Mouse (Mus musculus): ENCODE measurements at regions not wholly inside any gene's neighbourhood (a gene's known extent, or its start where the extent isn't known, plus 50 kb on each side); places are given as distances from the start of the nearest gene placed in this dataset.

DNA sequence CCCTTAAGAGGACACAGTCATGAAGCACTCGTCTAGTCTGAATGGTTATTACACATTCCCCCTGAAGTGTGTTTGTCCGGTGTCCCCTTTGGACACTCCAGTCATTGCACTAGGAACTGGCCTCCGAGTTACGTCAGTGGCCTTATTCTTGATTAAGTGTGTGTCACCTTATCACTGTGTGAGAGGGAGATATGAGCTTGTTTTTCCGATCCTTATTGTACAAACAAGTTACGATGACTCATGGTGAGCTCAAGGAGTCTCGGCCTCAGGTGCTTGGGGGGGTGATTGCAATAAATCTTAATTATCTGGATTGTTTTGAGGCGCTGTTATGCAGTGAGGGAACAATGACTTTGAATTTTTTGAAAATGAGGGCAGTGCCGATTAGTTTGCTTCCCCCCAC is 241.8 kb upstream of the 1700056E22Rik start:
- Histone ChIP-seq H3K9ac (replicated peaks) (no peak overlapping the region), H3K4me2 (no peak overlapping the region), H3K4me3 (replicated peaks) (no peak overlapping the region), H3K9me3 (replicated peaks) (no peaks in the 10 kb centered on the region), H3K36me3 (no peaks in the 10 kb centered on the region), H3K4me1 (no peaks in the 10 kb centered on the region), H3K27me3 (replicated peaks) (no peaks in the 10 kb centered on the region; the same call in 1 of the 2 replicates), H3K27ac (replicated peaks) (no peak overlapping the region)
- WGBS: 78% methylated on average over 9 of the region's 9 CpGs
- no peak for ATAC-seq (ENCODE audit: low FRiP score)

DNA sequence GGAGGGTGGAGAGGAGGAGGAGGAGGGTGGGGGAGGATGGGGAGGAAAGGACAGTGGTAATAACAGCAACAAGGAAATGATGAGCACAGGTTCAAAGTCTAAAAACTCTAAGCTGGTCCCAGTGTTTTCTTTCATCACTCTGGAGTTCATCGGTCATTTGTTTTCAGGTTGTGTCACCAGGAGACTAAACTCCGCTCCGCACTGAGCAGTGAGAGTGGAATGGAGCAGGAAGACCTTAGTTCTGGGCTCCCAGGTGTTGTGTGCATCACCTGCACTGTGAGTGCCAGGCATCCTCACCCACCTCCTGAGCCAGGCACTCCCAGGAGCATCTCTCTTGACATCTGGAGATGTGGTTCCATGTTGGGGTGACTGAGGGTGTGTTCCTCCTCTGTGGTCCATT is 241.3 kb upstream of the 1700056E22Rik start:
- Histone ChIP-seq H3K27me3 (replicated peaks) (no peaks in the 10 kb centered on the region; the same call in 1 of the 2 replicates), H3K9ac (replicated peaks) (no peak overlapping the region), H3K36me3 (no peaks in the 10 kb centered on the region), H3K9me3 (replicated peaks) (no peaks in the 10 kb centered on the region), H3K4me1 (no peaks in the 10 kb centered on the region), H3K4me2 (no peak overlapping the region), H3K27ac (replicated peaks) (no peak overlapping the region), H3K4me3 (replicated peaks) (no peak overlapping the region)
- 86% methylated on average over 3 of the region's 3 CpGs for WGBS
- no peak for ATAC-seq (ENCODE audit: low FRiP score)

DNA sequence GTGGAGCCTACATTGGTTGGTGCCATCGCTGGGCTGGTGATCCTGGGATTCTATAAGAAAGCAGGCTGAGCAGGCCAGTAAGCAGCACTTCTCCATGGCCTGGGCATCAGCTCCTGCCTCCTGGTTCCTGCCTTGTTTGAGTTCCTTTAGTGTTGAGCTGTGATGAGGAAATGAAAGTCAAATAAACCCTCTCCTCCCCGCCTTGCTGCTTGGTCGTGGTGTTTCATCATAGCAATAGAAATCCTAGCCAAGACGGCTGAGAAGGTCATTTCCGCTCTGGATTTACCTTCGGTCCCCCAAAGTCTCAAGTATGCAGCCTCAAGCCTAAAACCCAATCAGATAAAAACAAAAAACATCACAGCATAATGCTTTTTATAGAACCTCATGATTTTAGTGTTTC is 240.6 kb upstream of the 1700056E22Rik start:
- no peak overlapping the region for H3K4me2 ChIP-seq
- no peak overlapping the region for H3K9ac ChIP-seq (replicated peaks)
- H3K36me3 ChIP-seq: no peaks in the 10 kb centered on the region
- H3K27ac ChIP-seq (replicated peaks): no peak overlapping the region
- ATAC-seq (ENCODE audit: low FRiP score): no peak
- H3K4me3 ChIP-seq (replicated peaks): no peak overlapping the region
- WGBS: 80% methylated on average over 6 of the region's 6 CpGs
- no peaks in the 10 kb centered on the region for H3K4me1 ChIP-seq
- H3K9me3 ChIP-seq (replicated peaks): no peaks in the 10 kb centered on the region
- H3K27me3 ChIP-seq (replicated peaks): no peaks in the 10 kb centered on the region; the same call in 1 of the 2 replicates

DNA sequence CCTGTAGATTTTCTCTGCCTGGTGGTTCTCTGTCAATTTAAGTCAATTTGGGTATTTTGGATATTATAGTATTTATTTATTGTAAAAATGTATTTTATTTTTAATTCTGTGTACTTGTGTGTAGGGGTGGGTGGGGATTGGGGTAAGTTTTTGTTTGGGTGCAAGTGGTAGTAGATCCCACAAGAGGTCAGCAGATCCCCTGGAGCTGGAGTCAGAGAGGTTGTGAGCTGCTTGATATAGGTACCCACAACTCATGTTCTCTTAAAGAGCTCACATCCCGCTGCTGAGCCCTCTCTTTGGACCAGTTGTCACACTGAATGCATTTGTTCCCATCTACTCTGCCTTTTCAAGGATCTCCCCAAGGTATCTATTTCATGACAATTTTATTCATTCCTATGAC is 239.6 kb upstream of the 1700056E22Rik start:
- 75% methylated on average over 1 of the region's 1 CpGs for WGBS
- H3K4me1 ChIP-seq: no peaks in the 10 kb centered on the region
- no peak overlapping the region for H3K9ac ChIP-seq (replicated peaks)
- no peak for ATAC-seq (ENCODE audit: low FRiP score)
- no peaks in the 10 kb centered on the region; the same call in 1 of the 2 replicates for H3K27me3 ChIP-seq (replicated peaks)
- no peak overlapping the region for H3K4me2 ChIP-seq
- H3K36me3 ChIP-seq: no peaks in the 10 kb centered on the region
- H3K9me3 ChIP-seq (replicated peaks): no peaks in the 10 kb centered on the region
- no peak overlapping the region for H3K4me3 ChIP-seq (replicated peaks)
- H3K27ac ChIP-seq (replicated peaks): no peak overlapping the region

DNA sequence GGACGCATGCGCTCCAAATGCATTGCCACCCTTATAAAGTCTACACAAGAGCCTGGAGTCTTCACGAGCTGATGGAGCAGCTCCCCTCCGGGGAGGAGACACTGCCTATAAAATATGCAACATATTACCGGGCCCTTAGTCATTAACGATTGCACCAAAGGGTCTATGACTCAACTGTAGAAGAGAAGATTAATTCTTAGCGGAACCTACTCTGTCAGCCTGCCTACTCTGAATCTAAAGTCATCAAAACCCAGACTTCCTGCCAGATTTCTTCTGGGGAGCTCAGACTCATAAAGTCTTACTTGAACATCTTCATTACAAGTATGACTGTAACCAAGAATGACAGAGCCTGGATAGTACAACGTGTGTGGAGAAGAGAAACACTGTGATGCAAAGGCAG is 237.2 kb upstream of the 1700056E22Rik start:
- Histone ChIP-seq H3K4me2 (no peak overlapping the region), H3K27ac (replicated peaks) (no peak overlapping the region), H3K27me3 (replicated peaks) (peaks cover 4% of the 10 kb centered on the region; the same call in 1 of the 2 replicates), H3K9me3 (replicated peaks) (no peaks in the 10 kb centered on the region), H3K9ac (replicated peaks) (no peak overlapping the region), H3K4me3 (replicated peaks) (no peak overlapping the region), H3K4me1 (0 out of 2 replicates have a peak, but pooled peaks cover 1% of the 10 kb centered on the region), H3K36me3 (no peaks in the 10 kb centered on the region)
- 83% methylated on average over 8 of the region's 8 CpGs for WGBS
- ATAC-seq (ENCODE audit: low FRiP score): no peak

DNA sequence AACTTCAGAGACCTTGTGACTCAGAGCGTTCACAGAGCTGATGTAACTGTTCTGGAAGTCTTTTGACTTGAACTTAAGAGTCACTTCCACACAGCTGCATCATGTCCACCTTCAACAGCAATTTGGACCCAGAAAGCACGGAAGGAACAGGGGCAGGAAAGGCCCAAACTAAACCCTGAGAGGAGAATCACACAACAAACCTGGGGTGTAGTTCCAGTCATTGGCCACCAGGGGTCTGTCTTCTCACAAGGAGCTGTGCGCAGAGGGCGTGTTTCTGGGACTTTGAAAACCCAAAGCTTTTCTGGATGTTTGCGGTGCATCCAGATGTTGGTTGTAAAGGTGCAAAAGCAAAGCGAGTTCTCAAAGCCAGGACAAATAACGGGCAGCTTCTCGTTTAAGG is 231.9 kb upstream of the 1700056E22Rik start:
- ATAC-seq (ENCODE audit: low FRiP score): no peak
- 14% methylated on average over 8 of the region's 8 CpGs for WGBS

DNA sequence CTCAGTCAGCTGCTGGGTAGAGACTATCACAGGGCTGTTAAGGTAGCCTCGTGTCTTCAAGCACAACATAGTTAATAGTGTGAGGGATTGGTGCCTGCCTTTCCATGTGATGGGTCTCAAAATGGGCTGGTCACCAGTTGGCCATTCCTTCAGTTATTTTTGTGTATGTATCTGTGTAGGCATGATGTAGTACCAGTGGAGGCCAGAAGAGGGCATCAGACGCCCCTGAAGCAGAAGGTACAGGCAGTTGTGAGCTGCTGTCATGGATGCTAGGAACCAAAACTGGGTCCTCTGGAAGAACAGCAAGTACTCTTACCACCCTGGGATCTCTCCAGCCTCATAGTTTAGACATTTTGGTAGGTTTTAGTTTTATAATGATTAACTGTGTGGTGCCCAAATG is 228.9 kb upstream of the 1700056E22Rik start:
- no peak for ATAC-seq (ENCODE audit: low FRiP score)
- WGBS: 58% methylated on average over 2 of the region's 2 CpGs
- H3K4me3 ChIP-seq (replicated peaks): no peak overlapping the region
- no peak overlapping the region for H3K4me2 ChIP-seq
- no peak overlapping the region for H3K27ac ChIP-seq (replicated peaks)
- no peak overlapping the region for H3K9ac ChIP-seq (replicated peaks)
- peaks cover 5% of the 10 kb centered on the region; the same call in 1 of the 2 replicates for H3K4me1 ChIP-seq
- no peaks in the 10 kb centered on the region for H3K36me3 ChIP-seq
- no peaks in the 10 kb centered on the region; the same call in 1 of the 2 replicates for H3K27me3 ChIP-seq (replicated peaks)
- H3K9me3 ChIP-seq (replicated peaks): no peaks in the 10 kb centered on the region

More for the DNA sequence above, 231.9 kb upstream of the 1700056E22Rik start:
- Histone ChIP-seq H3K9me3 (replicated peaks) (no peaks in the 10 kb centered on the region), H3K4me1 (peaks cover 5% of the 10 kb centered on the region; the same call in 1 of the 2 replicates), H3K4me3 (replicated peaks) (no peak overlapping the region), H3K9ac (replicated peaks) (no peak overlapping the region), H3K27me3 (replicated peaks) (peaks cover 4% of the 10 kb centered on the region; the same call in 1 of the 2 replicates), H3K36me3 (no peaks in the 10 kb centered on the region), H3K27ac (replicated peaks) (no peak overlapping the region), H3K4me2 (no peak overlapping the region; the same call in 1 of the 2 replicates)

DNA sequence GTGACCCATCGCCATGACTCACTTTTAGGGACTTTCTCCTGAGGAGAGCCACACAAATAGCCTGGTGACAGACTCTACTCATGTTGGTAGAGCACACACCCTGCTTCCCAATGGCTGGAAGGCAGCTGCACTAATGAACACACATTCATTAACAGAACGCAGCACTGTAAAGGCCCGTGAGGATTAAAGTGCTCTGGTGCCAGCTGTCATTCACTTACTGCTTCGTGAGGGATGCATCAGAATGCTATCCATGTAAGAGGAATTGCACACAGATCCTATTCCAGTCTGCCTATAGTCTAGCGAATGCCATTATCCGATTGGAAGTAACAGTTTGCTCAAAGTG is 227.3 kb upstream of the 1700056E22Rik start:
- H3K4me2 ChIP-seq: no peak overlapping the region
- H3K9ac ChIP-seq (replicated peaks): no peak overlapping the region
- peaks cover 5% of the 10 kb centered on the region; the same call in 1 of the 2 replicates for H3K4me1 ChIP-seq
- WGBS: 65% methylated on average over 6 of the region's 6 CpGs
- no peak overlapping the region for H3K4me3 ChIP-seq (replicated peaks)
- H3K27ac ChIP-seq (replicated peaks): no peak overlapping the region
- H3K36me3 ChIP-seq: no peaks in the 10 kb centered on the region
- no peak for ATAC-seq (ENCODE audit: low FRiP score)
- no peaks in the 10 kb centered on the region for H3K27me3 ChIP-seq (replicated peaks)
- H3K9me3 ChIP-seq (replicated peaks): no peaks in the 10 kb centered on the region

DNA sequence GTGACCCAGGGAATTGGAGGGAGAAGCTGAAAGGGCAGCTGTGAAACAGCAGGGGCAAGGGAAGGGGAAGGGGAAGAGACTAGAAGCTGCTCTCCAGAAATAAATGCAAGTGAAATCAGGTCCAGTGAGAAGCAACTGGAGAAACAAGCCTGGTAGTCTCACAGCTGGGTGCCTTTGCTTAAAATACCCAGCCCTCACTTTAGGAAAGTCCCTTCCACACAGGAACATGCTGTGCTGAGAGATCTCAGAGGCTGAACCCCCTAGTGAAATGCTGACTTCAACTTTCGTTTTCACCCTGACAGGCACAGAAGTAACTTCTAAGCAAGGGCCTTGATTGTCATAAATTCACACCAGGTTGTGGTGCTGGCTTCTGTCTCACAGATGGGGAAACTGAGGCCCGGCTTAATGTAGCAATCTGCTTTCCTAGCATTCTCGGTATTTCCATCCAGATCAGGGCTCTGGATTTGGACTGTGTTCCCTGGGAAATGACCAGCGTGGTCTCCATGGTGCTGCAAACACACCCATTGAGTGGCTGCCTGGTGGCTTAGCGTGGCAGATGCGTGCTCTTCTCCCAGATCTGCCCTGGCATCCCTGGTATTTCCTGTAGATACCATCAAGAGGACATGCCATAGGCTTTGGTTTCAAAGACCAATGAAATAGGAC is 226.8 kb upstream of the 1700056E22Rik start:
- ATAC-seq (ENCODE audit: low FRiP score): no peak
- H3K4me1 ChIP-seq: peaks cover 3% of the 10 kb centered on the region; the same call in 1 of the 2 replicates
- H3K9me3 ChIP-seq (replicated peaks): no peaks in the 10 kb centered on the region
- no peak overlapping the region for H3K9ac ChIP-seq (replicated peaks)
- no peak overlapping the region for H3K4me3 ChIP-seq (replicated peaks)
- H3K27me3 ChIP-seq (replicated peaks): no peaks in the 10 kb centered on the region
- H3K27ac ChIP-seq (replicated peaks): no peak overlapping the region
- H3K36me3 ChIP-seq: no peaks in the 10 kb centered on the region
- no peak overlapping the region for H3K4me2 ChIP-seq
- WGBS: 86% methylated on average over 6 of the region's 6 CpGs

DNA sequence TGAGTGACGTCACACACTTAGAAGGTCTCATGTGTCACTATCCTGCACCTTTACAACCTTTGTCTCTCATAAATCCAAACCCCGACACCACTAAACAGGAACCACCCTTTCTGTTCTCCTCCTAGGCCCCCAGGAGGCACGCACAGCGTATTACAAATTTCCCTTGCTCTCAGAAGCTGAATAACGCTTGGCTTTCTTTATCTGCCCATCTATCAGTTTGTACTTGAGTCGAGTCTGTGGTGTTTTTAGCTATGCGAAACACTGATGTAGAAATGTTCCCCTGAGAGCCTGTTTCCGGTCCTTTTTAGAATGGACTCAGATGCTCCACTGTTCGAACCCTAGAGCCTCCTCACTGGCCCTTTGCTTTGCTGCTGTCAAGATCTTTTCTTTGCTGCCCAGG is 225.8 kb upstream of the 1700056E22Rik start:
- whole genome bisulfite sequencing: 88% methylated on average over 9 of the region's 9 CpGs
- Histone ChIP-seq H3K4me1 (peaks cover 3% of the 10 kb centered on the region; the same call in 1 of the 2 replicates), H3K9me3 (replicated peaks) (no peaks in the 10 kb centered on the region)

DNA sequence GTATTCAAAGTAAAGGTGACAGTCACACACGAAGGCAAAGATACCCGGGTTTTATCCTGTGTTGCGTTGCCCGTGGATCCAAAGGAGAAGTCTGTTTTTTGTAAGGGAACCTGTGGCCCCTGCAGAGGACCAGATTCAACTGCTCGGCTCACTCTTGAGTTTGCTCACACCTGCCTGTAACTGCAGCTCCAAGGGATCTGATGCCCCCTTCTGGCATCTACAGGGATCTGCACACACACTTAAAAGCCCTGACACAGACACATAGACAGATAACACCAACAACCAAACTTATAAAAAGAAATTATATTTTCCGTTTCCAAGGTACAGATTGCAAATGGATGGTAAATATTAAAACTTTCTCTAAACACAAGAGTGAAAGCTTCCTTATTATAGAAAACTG is 223.3 kb upstream of the 1700056E22Rik start:
- Histone ChIP-seq H3K27ac (replicated peaks) (no peak overlapping the region), H3K27me3 (replicated peaks) (no peaks in the 10 kb centered on the region), H3K4me3 (replicated peaks) (no peak overlapping the region), H3K36me3 (no peaks in the 10 kb centered on the region), H3K4me2 (no peak overlapping the region), H3K4me1 (peaks cover 3% of the 10 kb centered on the region; the same call in 1 of the 2 replicates), H3K9ac (replicated peaks) (no peak overlapping the region), H3K9me3 (replicated peaks) (no peaks in the 10 kb centered on the region)
- WGBS: 92% methylated on average over 6 of the region's 6 CpGs
- ATAC-seq (ENCODE audit: low FRiP score): no peak

More for the DNA sequence above, 225.8 kb upstream of the 1700056E22Rik start:
- no peak for ATAC-seq (ENCODE audit: low FRiP score)
- Histone ChIP-seq H3K27me3 (replicated peaks) (no peaks in the 10 kb centered on the region), H3K36me3 (no peaks in the 10 kb centered on the region), H3K27ac (replicated peaks) (no peak overlapping the region), H3K4me3 (replicated peaks) (no peak overlapping the region), H3K4me2 (no peak overlapping the region), H3K9ac (replicated peaks) (no peak overlapping the region)

DNA sequence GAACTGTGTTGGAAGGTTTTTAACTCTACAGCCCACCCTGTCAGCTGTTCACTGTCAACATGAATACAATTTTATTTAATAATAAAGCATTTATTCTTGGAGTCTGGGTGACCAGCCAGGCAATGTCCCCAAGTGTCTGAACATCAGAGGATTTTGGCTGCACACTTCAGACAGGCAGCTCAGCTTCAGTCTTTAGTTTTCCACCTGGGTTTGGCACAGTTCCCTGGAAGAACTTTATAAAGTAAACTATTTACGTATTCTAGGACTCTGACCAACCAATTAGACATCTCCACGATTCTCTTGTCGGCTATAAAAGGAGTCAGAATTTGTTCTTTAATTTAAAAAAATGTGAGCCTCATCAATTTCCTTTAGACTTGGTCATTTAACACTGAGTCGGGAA is 220.8 kb upstream of the 1700056E22Rik start:
- WGBS: 84% methylated on average over 4 of the region's 4 CpGs
- no peaks in the 10 kb centered on the region for H3K9me3 ChIP-seq (replicated peaks)
- H3K4me1 ChIP-seq: no peaks in the 10 kb centered on the region
- no peak for ATAC-seq (ENCODE audit: low FRiP score)
- H3K4me2 ChIP-seq: no peak overlapping the region
- H3K27me3 ChIP-seq (replicated peaks): no peaks in the 10 kb centered on the region
- H3K27ac ChIP-seq (replicated peaks): no peak overlapping the region
- H3K4me3 ChIP-seq (replicated peaks): no peak overlapping the region
- H3K9ac ChIP-seq (replicated peaks): no peak overlapping the region
- H3K36me3 ChIP-seq: no peaks in the 10 kb centered on the region

Measured in neural tube, embryonic 15.5 days (tissue).